Mouse (Mus musculus) embryonic stem cell, embryonic (primary cell): Measurements from ENCODE around the gene Vmn1r120.
"Not testable (repeated sequence)": the region's sequence is repeated elsewhere in the genome, so short reads cannot be mapped to it uniquely, and the experiment has no call there.

Experiments used
- CTCF ChIA-PET, 4 experiments: fragments of 300-600 bp in 2 of 4; fragments of 350-600 bp in 2 of 4; sonication (Branson Sonifier 250); formaldehyde crosslinking; loops; one replicate each; lab custom pipeline; 2022; ENCODE audit warnings: inconsistent platforms in 2 of 4; lab: Charles Lee
- POLR2A ChIA-PET, 4 experiments: fragments of 300-600 bp in 2 of 4; fragments of 350-600 bp in 2 of 4; sonication (Branson Sonifier 250); formaldehyde crosslinking; loops; one replicate each; lab custom pipeline; 2022; ENCODE audit warnings: antibody characterized with exemption in 4 of 4, inconsistent platforms in 1 of 4; lab: Charles Lee

Gene Vmn1r120

GRCm38 (mm10) chr7:21053684-21054083, at the start of gene Vmn1r120:
Gene Vmn1r120, minus strand, starts transcription at chr7:21053784.
- CTCF ChIA-PET, POLR2A ChIA-PET: not testable (repeated sequence)

DNA sequence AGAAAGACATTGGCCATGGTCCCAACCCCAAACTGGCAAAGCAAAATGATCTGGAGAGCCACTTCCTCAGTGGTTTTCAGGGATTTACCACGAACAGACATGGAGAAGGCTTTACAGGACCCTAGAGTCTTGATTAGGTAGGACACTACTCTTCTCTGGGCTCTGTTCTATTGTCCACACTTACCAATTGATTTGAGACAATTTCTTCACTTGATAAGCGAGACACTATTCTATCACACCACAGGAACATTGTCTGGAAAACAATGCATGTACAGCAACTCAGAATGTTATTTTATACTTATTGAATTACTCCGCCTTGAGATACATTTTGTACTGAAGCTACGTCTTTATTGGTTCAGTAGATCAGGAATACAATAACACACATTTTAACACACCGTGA, 44.8 kb upstream of the Vmn1r120 start, which contains the start of gene Vmn1r121:
Gene Vmn1r121 (minus strand): TSS at position 101 of the 400 bp plus-strand sequence.
- CTCF ChIA-PET, POLR2A ChIA-PET: not testable (repeated sequence)

GRCm38 (mm10) chr7:21012355-21012754, 41.2 kb downstream of the Vmn1r120 start, which contains the start of gene Vmn1r119:
Gene Vmn1r119, minus strand, starts transcription at chr7:21012455.
- CTCF ChIA-PET, POLR2A ChIA-PET: not testable (repeated sequence)
